Mouse (Mus musculus): ENCODE results near the gene Mpp6. TPM values are rescaled to one million over a fixed set of nuclear protein-coding genes. Genes with fewer than 3 reads are reported as not detected.

The Mpp6 gene
- polyA plus RNA-seq, 1 experiment from 2014 or later, result 75.8 TPM

- Histone ChIP-seq H3K9me3 (replicated peaks) (no peaks in the 10 kb centered on the region), H3K4me1 (peaks cover 24% of the 10 kb centered on the region), H3K36me3 (no peaks in the 10 kb centered on the region), H3K27ac (no peak overlapping the region), H3K27me3 (ENCODE audit: low read depth, poor library complexity, severe bottlenecking) (peaks cover 7% of the 10 kb centered on the region; the same call in 1 of the 2 replicates), H3K4me3 (no peak overlapping the region)
- WGBS, result 2% methylated on average over 8 of the region's 8 CpGs
- DNase-seq (ENCODE audit: low spot score), result peak; percentile 84
Measured at GRCm38 (mm10) chr6:50112775-50113174, 2.7 kb downstream of the Mpp6 start.

- no peak overlapping the region for H3K4me3 ChIP-seq
- DNase-seq (ENCODE audit: low spot score), result no peak
- H3K27ac ChIP-seq, result no peak overlapping the region
- H3K4me1 ChIP-seq, result peaks cover 15% of the 10 kb centered on the region
- WGBS, result 91% methylated on average over 6 of the region's 6 CpGs
- no peaks in the 10 kb centered on the region for H3K9me3 ChIP-seq (replicated peaks)
- no peaks in the 10 kb centered on the region for H3K27me3 ChIP-seq (ENCODE audit: low read depth, poor library complexity, severe bottlenecking)
- H3K36me3 ChIP-seq, result no peaks in the 10 kb centered on the region
Measured at GRCm38 (mm10) chr6:50114280-50114679, 4.2 kb downstream of the Mpp6 start.

GRCm38 (mm10) chr6:50120931-50121330 lies 10.9 kb downstream of the Mpp6 start:
- Histone ChIP-seq H3K36me3 (peaks cover 16% of the 10 kb centered on the region), H3K4me1 (no peaks in the 10 kb centered on the region), H3K4me3 (no peak overlapping the region), H3K27me3 (ENCODE audit: low read depth, poor library complexity, severe bottlenecking) (no peaks in the 10 kb centered on the region), H3K9me3 (replicated peaks) (no peaks in the 10 kb centered on the region), H3K27ac (no peak overlapping the region)
- no peak for DNase-seq (ENCODE audit: low spot score)
- 97% methylated on average over 1 of the region's 1 CpGs for WGBS

- no peak for DNase-seq (ENCODE audit: low spot score)
- peaks cover 34% of the 10 kb centered on the region for H3K36me3 ChIP-seq
- no peaks in the 10 kb centered on the region for H3K27me3 ChIP-seq (ENCODE audit: low read depth, poor library complexity, severe bottlenecking)
- H3K4me3 ChIP-seq, result no peak overlapping the region
- no peaks in the 10 kb centered on the region for H3K9me3 ChIP-seq (replicated peaks)
- H3K27ac ChIP-seq, result no peak overlapping the region
- 94% methylated on average over 4 of the region's 4 CpGs for WGBS
- H3K4me1 ChIP-seq, result no peaks in the 10 kb centered on the region
Measured at GRCm38 (mm10) chr6:50122835-50123234, 12.8 kb downstream of the Mpp6 start.

- H3K36me3 ChIP-seq, result peaks cover 36% of the 10 kb centered on the region
- no peaks in the 10 kb centered on the region for H3K9me3 ChIP-seq (replicated peaks)
- no peak overlapping the region for H3K27ac ChIP-seq
- no peak overlapping the region for H3K4me3 ChIP-seq
- 84% methylated on average over 2 of the region's 2 CpGs for WGBS
- no peaks in the 10 kb centered on the region for H3K27me3 ChIP-seq (ENCODE audit: low read depth, poor library complexity, severe bottlenecking)
- H3K4me1 ChIP-seq, result no peaks in the 10 kb centered on the region
- no peak for DNase-seq (ENCODE audit: low spot score)
Measured at GRCm38 (mm10) chr6:50124197-50124596, 14.2 kb downstream of the Mpp6 start.

- WGBS, result 91% methylated on average over 2 of the region's 2 CpGs
- no peaks in the 10 kb centered on the region for H3K9me3 ChIP-seq (replicated peaks)
- no peaks in the 10 kb centered on the region for H3K27me3 ChIP-seq (ENCODE audit: low read depth, poor library complexity, severe bottlenecking)
- peaks cover 41% of the 10 kb centered on the region for H3K36me3 ChIP-seq
- no peak overlapping the region for H3K4me3 ChIP-seq
- no peak for DNase-seq (ENCODE audit: low spot score)
- H3K27ac ChIP-seq, result no peak overlapping the region
- H3K4me1 ChIP-seq, result no peaks in the 10 kb centered on the region
Measured at GRCm38 (mm10) chr6:50126331-50126730, 16.3 kb downstream of the Mpp6 start.

- H3K9me3 ChIP-seq (replicated peaks), result no peaks in the 10 kb centered on the region
- H3K36me3 ChIP-seq, result peaks cover 33% of the 10 kb centered on the region
- WGBS, result 95% methylated on average over 6 of the region's 6 CpGs
- DNase-seq (ENCODE audit: low spot score), result no peak
- H3K4me1 ChIP-seq, result no peaks in the 10 kb centered on the region
- H3K27ac ChIP-seq, result no peak overlapping the region
- no peak overlapping the region for H3K4me3 ChIP-seq
- no peaks in the 10 kb centered on the region for H3K27me3 ChIP-seq (ENCODE audit: low read depth, poor library complexity, severe bottlenecking)
Measured at GRCm38 (mm10) chr6:50127536-50127935, 17.5 kb downstream of the Mpp6 start.

GRCm38 (mm10) chr6:50137651-50138050 lies 27.6 kb downstream of the Mpp6 start:
- no peak for DNase-seq (ENCODE audit: low spot score)
- Histone ChIP-seq H3K27me3 (ENCODE audit: low read depth, poor library complexity, severe bottlenecking) (no peaks in the 10 kb centered on the region), H3K9me3 (replicated peaks) (no peaks in the 10 kb centered on the region), H3K4me1 (no peaks in the 10 kb centered on the region), H3K4me3 (no peak overlapping the region), H3K36me3 (no peaks in the 10 kb centered on the region), H3K27ac (no peak overlapping the region)
- WGBS, result 93% methylated on average over 3 of the region's 3 CpGs

- Histone ChIP-seq H3K36me3 (no peaks in the 10 kb centered on the region), H3K9me3 (replicated peaks) (no peaks in the 10 kb centered on the region), H3K27ac (no peak overlapping the region), H3K4me3 (no peak overlapping the region), H3K27me3 (ENCODE audit: low read depth, poor library complexity, severe bottlenecking) (no peaks in the 10 kb centered on the region), H3K4me1 (no peaks in the 10 kb centered on the region)
- no peak for DNase-seq (ENCODE audit: low spot score)
- 93% methylated on average over 3 of the region's 3 CpGs for WGBS
Measured at GRCm38 (mm10) chr6:50139526-50139925, 29.5 kb downstream of the Mpp6 start.

- Histone ChIP-seq H3K27ac (no peak overlapping the region), H3K4me1 (no peaks in the 10 kb centered on the region), H3K36me3 (peaks cover 18% of the 10 kb centered on the region), H3K4me3 (no peak overlapping the region), H3K27me3 (ENCODE audit: low read depth, poor library complexity, severe bottlenecking) (no peaks in the 10 kb centered on the region), H3K9me3 (replicated peaks) (no peaks in the 10 kb centered on the region)
- no peak for DNase-seq (ENCODE audit: low spot score)
Measured at GRCm38 (mm10) chr6:50146158-50146557, 36.1 kb downstream of the Mpp6 start.

- WGBS, result 90% methylated on average over 4 of the region's 4 CpGs
Measured at GRCm38 (mm10) chr6:50149378-50149777, 39.3 kb downstream of the Mpp6 start.

GRCm38 (mm10) chr6:50159842-50160241 lies 49.8 kb downstream of the Mpp6 start:
- Histone ChIP-seq H3K9me3 (replicated peaks) (no peaks in the 10 kb centered on the region), H3K4me3 (no peak overlapping the region), H3K27me3 (ENCODE audit: low read depth, poor library complexity, severe bottlenecking) (no peaks in the 10 kb centered on the region), H3K4me1 (no peaks in the 10 kb centered on the region), H3K36me3 (peaks cover 20% of the 10 kb centered on the region), H3K27ac (no peak overlapping the region)
- DNase-seq (ENCODE audit: low spot score), result no peak
- 95% methylated on average over 6 of the region's 6 CpGs for WGBS

More at GRCm38 (mm10) chr6:50149378-50149777, 39.3 kb downstream of the Mpp6 start:
- Histone ChIP-seq H3K36me3 (peaks cover 18% of the 10 kb centered on the region), H3K4me1 (no peaks in the 10 kb centered on the region), H3K9me3 (replicated peaks) (no peaks in the 10 kb centered on the region), H3K4me3 (no peak overlapping the region), H3K27me3 (ENCODE audit: low read depth, poor library complexity, severe bottlenecking) (no peaks in the 10 kb centered on the region), H3K27ac (no peak overlapping the region)
- DNase-seq (ENCODE audit: low spot score), result no peak

- no peak overlapping the region for H3K4me3 ChIP-seq
- H3K36me3 ChIP-seq, result peaks cover 24% of the 10 kb centered on the region
- no peak for DNase-seq (ENCODE audit: low spot score)
- WGBS, result 93% methylated on average over 3 of the region's 3 CpGs
- no peaks in the 10 kb centered on the region for H3K9me3 ChIP-seq (replicated peaks)
- H3K27ac ChIP-seq, result no peak overlapping the region
- no peaks in the 10 kb centered on the region for H3K4me1 ChIP-seq
- no peaks in the 10 kb centered on the region for H3K27me3 ChIP-seq (ENCODE audit: low read depth, poor library complexity, severe bottlenecking)
Measured at GRCm38 (mm10) chr6:50163013-50163412, 53.0 kb downstream of the Mpp6 start.

GRCm38 (mm10) chr6:50168821-50169220 lies 58.8 kb downstream of the Mpp6 start:
- DNase-seq (ENCODE audit: low spot score), result no peak

More at GRCm38 (mm10) chr6:50168821-50169220, 58.8 kb downstream of the Mpp6 start:
- Histone ChIP-seq H3K4me1 (no peaks in the 10 kb centered on the region), H3K36me3 (peaks cover 31% of the 10 kb centered on the region), H3K4me3 (no peak overlapping the region), H3K27ac (no peak overlapping the region), H3K27me3 (ENCODE audit: low read depth, poor library complexity, severe bottlenecking) (no peaks in the 10 kb centered on the region), H3K9me3 (replicated peaks) (no peaks in the 10 kb centered on the region)
- 98% methylated on average over 4 of the region's 4 CpGs for WGBS

Measured in limb, embryonic 10.5 days (tissue).